Mouse (Mus musculus): ENCODE measurements around the gene Hpca.

Hpca gene

DNA sequence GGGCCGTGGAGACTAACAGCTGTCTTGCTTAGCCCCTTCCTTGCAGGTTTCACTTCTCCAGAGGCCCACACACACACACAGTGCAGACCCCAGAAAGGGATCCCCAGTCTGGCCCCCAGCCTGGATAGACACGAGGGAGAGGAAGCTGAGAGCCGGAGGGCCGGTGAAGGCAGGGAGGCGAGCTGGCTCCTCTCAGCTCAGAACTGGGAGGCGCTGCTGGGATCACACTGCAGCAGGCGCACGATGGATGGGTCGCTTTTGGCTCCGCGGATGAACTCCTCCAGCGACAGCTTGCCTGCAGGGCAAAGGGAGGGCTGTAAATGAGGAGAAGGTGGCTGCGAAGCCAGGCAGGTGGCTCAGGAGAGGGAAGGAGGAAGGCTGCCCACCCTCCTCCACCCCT, 9.6 kb downstream of the Hpca start:
- no peak for DNase-seq (ENCODE audit: extremely low read depth, insufficient read length, low spot score)

DNA sequence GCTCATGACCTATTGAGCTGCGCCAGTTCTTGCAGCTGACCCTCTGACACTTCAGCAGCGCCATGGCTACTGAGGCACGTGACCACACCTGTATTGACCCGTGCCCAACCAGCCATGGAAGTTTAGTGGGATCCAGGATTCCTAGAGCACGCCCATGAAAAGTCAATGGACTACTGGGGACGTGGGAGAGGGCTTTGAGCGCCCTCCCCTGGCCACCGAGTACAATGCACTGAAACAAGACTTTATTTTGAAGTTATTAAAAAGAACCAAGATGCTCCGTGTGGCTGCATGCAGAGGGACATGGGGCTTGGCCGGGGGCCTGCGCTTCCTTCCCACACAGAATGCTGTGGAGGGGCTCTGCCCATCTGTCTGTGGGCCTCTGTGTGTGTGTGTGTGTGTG, 10.5 kb downstream of the Hpca start:
- no peak for DNase-seq (ENCODE audit: extremely low read depth, insufficient read length, low spot score)

DNA sequence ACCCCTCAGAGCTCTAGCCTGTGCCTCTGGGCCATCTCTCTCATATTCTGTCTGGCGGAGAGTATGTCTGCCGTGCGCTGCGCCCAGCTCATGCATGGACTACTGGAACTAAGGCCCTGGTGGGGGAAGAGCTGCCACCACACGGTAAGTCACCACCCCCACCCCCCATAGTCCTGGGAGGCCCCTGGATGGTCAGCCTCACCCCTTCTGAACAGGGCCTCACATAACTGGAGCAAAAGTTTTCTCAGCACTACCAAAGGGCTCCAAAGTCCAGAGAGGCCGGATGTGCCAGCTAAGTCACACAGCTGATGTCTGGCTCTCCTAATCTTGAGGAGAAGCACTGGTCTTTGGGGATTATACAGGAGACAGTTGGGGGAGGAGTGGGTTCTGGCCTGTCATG, 11.0 kb downstream of the Hpca start:
- DNase-seq (ENCODE audit: extremely low read depth, insufficient read length, low spot score): no peak

DNA sequence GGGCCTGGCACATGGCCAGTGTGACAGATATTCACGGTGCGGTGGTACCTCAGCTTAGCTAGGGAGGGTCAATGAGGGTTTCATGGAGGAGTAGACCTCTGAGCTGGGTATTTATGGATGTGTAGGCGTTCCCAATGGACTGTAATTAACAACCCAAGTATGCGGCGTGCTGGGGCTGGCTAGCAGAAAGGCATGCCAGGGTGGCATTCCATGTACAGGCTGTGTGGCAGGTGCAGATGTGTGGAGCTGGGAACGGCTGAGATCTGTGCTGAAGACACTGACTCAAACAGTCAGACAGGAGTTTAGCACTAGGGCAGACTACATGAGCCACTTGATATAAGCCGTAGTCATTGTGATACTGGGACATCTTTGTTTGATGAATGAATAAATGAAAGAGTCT, 13.2 kb downstream of the Hpca start:
- no peak for DNase-seq (ENCODE audit: extremely low read depth, insufficient read length, low spot score)

DNA sequence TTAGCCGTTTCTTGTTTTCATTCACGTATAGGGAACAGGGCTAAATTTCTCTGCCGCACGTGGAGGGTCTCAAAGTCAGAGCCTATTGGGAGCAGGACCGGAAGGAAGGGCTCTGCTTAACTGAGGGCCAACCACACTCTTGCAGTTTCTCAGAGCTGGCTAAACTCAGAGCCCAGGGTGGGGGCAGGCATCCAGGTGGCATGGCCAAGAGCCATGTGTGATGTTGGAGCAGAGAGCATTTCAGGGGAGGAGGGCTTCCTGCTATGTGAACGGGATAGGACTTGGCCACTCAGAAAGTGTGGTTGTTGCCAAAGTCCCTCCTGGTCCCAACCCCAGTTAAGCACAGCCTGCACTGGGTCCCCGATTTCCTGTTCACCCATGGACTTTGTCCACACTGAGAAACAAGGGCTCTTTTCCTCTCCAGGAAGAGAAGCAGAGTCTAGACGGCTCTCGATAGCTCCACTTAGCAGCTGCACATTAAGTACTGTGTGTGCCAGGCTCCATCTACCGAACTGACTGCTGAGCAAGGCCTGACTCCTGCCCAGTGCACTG, 14.4 kb downstream of the Hpca start:
- DNase-seq (ENCODE audit: extremely low read depth, insufficient read length, low spot score): no peak

DNA sequence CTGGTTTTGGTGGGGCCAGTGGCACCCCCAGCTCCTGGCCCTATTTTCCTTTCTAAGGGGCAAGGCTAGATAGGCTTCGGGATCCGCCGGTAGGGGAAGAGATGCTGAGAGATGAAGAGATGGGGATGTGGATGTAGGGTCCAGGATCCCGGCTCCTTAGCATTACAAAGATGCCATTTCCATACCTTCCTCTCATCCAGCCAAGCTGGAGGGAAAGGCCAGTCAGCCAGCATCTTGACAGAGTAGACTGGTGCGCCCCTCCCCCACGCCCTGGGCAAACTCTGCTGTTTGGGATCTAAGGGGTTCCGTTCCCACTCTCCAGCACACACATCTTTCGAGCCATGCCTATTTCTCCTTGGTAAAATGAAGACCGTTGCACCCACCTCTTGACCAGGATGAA, 15.8 kb downstream of the Hpca start:
- no peak for DNase-seq (ENCODE audit: extremely low read depth, insufficient read length, low spot score)

DNA sequence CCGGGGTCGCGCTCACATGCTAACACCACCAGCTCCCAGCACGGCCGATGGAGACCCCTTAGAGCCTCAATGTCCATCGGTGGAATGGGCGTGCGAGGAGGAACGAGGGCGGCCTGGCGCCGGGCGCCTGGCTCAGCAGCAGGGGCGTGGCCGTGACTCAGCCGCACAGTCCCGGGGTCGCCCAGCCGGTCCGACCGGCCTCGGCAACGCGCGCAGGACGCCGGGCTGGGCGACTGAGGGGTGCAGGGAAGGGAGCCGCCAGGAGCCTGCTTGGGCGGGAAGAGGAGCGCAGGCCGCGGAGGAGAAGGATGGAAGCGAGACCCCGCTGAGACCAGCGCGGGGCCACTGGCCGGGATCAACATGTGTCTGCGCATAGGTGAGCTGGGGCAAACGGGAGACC, 16.5 kb downstream of the Hpca start, which contains the start of gene Tmem54:
Tmem54 (plus strand) TSS at position 193 of the 400 bp plus-strand sequence.
- DNase-seq (ENCODE audit: extremely low read depth, insufficient read length, low spot score): no peak

DNA sequence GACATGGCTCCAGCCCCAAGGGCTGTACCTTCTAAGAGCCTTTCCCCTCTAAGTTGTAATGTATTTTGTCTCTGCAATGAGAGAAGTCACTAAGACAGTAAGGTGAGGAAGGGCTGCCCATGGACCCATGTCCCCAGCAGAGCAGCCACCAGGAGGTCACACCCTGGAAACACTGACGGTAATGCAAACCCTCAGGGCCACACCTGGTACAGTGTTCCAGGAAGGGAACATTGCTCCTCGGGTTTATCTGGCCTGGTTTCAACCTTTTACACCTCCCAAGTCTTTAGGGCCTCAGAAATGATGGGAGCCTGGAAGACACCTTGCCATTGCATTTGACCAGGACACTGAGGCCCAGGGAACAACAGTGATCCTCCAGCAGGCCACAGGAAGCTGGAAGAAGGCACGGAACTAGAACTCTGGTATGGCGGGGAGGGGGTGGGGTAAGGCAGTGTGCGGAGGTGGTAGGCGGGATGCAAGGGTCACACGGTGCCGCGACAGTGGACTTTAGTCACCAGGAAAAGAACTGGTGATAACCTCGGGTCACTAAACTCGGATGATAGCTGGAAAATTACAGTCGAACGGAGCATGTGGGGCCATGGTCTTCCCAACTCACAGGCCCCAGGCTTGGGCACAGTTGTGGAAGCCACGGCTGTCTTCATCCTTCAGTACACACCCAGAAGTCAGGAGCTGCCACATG, 19.6 kb downstream of the Hpca start:
- no peak for DNase-seq (ENCODE audit: extremely low read depth, insufficient read length, low spot score)

DNA sequence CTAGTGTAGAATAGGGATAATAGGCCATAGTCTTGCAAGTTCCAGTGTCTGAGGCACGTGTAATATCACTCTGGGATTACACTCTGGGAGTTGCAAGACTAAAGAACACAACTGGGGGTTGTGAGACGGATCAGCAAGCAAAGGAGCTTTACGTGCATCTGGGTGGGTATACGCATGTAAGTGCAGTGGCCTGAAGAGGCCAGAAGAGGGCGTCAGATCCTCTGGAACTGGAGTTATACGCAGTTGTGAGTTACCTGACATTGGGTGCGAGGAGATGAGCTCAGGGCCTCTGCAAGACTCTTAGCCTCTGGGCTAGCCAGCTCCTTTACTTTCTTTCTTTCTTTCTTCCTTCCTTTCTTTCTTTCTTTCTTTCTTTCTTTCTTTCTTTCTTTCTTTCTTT, 24.8 kb downstream of the Hpca start:
- no peak for DNase-seq (ENCODE audit: extremely low read depth, insufficient read length, low spot score)

DNA sequence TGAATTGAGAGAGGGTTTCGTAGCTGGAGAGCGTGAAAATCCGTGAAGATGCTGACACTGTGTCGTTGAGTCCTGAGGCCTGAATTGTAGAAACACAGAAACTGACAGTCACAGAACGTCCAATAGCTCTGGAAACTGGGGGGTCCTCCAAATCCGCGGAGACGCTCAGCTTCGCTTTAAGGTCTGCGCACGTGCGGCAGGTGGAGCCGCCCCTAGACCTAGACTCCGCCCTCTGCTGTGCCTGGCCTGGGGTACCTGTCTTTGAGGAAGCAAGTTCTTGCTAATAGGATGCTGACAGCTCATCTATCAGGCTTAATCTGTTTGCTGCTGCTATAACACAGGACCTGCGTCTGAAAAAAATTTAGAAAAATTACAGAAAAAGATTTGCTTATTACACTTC, 26.6 kb downstream of the Hpca start:
- no peak for DNase-seq (ENCODE audit: extremely low read depth, insufficient read length, low spot score)

DNA sequence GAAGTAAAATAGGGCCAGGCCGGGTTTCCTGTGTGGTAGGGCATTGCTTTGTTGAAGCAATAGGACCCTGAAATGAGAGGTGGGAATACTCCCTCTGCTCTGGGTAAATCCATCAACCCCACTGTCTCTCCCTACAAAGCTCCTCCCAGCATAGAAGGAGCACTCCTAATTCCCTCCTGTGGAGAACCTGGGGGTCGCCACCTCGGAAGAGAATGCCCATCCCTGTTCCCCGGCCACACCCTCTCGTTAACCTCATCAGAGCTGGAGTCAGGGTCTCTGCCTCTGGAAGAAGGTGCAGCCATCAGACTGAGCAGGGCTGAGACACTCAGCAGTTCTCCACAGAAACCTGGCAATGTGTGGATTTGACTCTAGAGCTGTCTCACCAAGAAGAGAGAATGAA, 34.0 kb downstream of the Hpca start:
- DNase-seq (ENCODE audit: extremely low read depth, insufficient read length, low spot score): no peak

DNA sequence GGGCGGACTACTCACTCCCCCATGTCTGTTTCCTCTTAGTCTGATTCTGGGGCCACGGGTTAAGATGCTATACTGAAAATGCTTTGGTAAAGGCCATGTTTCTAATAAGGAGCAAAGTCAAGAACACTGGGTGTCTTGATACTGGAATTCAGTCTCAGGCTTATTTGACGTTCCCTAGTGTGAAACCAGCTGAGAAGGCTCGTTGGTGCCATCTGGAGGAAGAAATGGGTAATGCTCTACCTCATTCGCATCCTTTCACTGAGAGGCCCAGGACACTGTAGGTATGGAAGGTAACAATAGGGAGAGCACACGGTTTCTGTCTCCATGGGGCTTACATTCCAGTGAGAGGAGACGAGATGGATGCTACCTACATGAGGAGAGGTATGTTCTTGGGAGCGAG, 35.8 kb downstream of the Hpca start:
- DNase-seq (ENCODE audit: extremely low read depth, insufficient read length, low spot score): no peak

DNA sequence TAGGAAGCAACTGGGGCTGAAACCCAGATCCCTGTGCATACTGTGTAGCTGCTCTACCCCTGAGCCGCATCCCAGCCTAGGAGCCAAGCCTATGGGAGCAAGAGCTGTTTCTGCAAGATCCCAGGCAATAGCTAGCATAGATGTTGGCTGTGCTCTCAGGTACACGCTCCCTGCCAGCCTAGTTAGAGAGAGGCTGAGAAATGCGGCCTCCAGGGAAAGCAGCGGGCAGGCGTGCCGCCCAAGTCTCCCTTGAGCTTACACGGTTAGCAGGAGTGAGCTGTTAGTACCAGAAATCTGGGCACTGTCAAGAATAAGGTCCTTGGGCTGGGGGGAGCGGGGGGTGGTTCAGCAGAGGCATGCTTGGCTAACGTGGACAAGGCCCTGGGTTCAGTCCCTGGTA, 36.9 kb downstream of the Hpca start:
- DNase-seq (ENCODE audit: extremely low read depth, insufficient read length, low spot score): no peak

DNA sequence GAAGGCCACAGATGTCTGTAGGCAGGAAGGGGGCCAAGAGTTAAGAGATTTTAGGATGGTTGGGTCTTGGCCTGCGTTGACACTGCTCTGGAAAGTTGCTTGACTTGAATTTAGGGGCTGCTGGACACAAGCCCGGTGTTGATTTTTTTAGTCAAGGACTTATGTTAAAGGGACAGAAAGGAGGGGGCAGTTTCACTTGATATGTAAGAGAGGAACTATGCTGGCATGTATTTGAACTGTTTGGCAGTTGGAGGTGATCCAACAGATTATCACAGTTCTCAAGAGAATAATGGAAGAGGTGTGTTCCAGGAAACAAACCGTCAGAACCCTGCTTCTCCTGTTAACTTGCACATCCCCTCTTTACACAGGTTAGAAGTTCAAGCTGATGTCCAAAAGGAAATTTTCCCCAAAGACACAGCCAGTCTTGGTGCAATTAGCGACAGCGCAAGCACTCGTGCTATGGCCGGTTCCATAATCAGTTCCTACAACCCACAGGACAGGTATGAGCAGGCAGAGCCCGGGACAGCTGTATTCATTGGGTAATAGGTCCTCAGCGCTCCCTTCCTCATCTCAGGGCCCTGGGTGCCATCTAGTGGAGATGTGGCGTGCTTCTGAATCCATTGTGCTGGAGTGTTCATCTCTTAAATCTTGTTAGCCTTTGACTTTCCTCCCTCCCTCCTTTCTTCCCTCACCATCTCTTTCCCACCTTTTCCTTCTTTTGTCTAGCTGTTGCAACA, 39.3 kb downstream of the Hpca start:
- peak; percentile 39 for DNase-seq (ENCODE audit: extremely low read depth, insufficient read length, low spot score)

DNA sequence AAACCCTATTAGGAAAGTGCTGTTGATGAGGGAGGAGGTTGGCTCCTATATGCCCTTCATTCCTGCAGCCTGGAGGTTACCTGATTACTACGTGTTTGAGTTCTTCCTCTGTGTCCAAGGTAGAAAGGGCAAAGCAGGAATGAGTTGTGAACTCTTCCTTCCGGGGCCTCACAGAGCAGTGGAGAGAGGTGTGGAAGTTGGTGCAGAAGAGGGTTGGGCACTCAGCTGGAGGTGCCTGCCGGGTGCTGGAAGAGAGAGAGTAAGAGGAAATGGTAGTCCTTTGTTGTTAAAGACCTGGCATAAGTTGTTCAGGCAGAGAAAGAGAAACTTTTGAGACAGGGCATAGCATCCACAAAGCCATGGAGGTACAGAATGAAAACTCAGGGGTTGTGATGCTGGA, 39.9 kb downstream of the Hpca start:
- no peak for DNase-seq (ENCODE audit: extremely low read depth, insufficient read length, low spot score)

DNA sequence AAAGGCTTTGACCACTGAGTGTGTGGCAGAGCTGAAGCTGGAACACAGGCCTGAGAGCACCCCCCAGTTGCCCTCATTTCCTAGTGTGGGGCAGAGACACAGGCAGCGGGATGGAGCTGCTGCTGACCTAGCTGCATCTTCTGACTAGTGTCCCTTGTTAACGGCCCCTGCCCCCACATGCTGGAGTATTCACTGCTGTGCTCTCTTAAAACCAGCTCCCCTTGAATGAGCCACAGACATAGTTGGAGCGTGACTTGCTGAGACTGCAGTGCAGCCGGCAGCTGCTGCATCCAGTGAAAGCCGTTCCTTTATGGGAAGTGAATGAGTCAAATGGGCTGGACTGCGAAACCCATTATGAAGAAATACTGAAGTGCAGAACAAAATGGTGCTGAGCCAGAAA, 40.3 kb downstream of the Hpca start:
- peak; percentile 46 for DNase-seq (ENCODE audit: extremely low read depth, insufficient read length, low spot score)

DNA sequence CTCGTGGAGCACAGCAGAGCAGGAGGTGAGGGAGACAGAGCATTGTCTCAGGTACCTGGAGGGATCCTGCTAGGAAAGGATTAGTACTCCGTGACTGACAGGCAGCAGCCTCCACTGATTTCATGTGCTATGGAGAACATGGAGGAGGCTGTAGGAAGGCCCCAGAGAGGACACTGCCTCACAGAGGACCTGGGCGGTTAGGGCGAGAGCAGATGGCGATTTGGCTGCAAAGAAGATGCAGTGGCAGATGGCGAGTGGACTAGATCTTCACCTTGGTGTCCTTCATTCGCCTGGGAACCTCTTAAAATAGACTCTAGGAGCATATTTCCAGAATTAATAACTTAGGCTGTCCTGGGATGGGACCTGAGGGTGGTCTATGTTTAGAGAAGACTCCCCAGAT, 40.8 kb downstream of the Hpca start:
- no peak for DNase-seq (ENCODE audit: extremely low read depth, insufficient read length, low spot score)

DNA sequence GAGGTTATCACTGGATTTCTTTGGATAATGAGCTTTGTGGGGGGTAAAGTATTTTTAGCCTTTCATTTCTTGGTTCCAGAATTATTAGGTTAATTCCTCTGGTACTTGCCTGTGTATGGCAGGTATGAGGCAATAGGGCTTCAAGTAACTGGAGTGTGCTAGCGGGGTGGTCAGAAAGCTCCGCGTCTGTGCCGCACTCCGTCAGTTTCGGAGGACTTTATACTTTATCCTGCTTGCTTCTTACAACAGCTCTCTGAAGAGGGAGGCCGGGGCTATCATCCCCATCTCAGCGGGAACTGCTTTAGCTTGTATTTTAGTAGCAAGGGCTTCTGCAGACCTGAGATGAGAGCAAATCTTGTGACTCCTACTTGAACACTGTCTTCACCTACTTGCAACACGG, 42.7 kb downstream of the Hpca start:
- no peak for DNase-seq (ENCODE audit: extremely low read depth, insufficient read length, low spot score)

DNA sequence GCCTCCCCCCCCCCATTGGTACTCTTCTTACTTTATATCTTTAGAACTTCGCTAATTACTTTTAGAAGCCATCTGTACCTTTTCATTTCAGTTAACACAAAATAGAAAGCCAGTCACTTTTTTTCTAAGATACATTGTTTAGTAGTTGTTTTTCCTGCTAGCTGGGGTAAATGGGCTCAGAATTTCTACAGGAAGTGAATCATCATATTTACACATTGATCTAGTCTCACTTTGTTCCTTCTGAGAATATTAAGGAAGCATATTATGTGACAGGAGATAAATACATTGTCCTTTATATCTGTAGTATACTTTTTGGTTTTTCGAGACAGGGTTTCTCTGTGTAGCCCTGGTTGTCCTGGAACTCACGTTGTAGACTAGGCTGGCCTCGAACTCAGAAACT, 53.0 kb downstream of the Hpca start:
- no peak for DNase-seq (ENCODE audit: extremely low read depth, insufficient read length, low spot score)

DNA sequence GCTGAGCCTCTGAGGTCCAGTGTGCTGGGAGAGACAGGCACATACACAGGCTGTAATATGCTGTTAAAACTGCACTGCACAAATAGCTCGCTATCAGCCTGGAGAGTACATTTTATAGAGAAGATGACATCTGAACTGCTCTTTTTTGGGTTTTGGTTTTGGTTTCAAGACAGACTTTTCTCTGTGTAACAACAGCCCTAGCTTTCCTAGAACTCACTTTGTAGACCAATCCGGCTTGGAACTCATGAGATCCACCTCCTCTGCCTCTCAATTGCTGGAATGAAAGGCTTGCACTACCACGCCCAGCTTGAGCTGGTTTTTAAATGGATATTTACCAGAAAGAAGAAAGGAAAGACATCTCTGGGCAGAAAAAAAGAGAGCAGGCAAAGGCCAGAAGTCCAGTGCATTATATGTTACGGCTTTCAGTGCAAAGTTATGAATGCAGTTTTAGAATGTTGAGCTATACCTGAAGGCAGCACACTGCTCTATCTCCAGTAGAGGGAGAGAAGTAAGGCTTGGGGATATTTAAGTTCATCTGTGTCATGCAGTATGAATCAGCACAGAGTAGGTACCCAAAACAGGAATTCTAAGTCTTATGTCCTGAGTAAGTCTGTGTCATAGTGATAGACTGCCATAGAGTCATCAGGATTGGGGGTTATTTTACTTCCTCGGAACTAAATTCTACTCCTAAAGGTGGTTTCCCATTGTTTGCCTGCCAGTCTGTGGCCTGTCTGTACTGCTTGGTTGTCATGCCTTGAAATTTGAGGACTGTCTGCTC, 54.0 kb downstream of the Hpca start:
- DNase-seq (ENCODE audit: extremely low read depth, insufficient read length, low spot score): peak; percentile 32

DNA sequence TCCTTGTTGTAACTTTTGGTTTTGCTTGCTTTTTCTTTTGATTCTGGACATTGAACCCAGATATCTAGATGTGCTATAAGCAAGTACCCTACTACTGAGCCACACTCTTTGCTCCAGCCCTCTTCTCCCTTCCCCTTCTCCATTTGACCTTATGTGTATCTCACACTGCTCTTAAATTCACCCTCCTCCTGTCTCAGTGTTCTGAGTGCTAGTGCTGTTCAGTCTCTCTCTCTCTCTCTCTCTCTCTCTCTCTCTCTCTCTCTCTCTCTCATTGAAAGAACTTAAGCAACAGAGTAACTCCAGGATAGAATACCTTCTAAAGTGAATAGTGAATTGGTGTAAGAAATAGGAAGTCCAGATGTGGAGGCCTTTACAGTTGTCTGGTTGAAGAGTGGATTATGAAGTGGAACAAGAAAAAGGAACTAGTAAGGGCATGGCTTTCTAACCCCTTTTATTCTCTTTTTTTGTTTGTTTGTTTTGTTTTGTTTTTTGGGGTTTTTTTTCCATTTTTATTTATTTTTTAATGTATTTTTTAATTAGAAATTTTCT, 56.1 kb downstream of the Hpca start:
- DNase-seq (ENCODE audit: extremely low read depth, insufficient read length, low spot score): no peak
